Mouse (Mus musculus) testis, postnatal 10 days (tissue): ENCODE results near the gene Cep295.
"Not testable (repeated sequence)": the region's sequence is repeated elsewhere in the genome, so short reads cannot be mapped to it uniquely, and the experiment has no call there.

ENCODE experiments used
- DNase-seq: peaks from one replicate; pipeline ENCODE4 v3.0.0; 2021; ENCODE audit warnings: low spot score

Gene Cep295

DNA sequence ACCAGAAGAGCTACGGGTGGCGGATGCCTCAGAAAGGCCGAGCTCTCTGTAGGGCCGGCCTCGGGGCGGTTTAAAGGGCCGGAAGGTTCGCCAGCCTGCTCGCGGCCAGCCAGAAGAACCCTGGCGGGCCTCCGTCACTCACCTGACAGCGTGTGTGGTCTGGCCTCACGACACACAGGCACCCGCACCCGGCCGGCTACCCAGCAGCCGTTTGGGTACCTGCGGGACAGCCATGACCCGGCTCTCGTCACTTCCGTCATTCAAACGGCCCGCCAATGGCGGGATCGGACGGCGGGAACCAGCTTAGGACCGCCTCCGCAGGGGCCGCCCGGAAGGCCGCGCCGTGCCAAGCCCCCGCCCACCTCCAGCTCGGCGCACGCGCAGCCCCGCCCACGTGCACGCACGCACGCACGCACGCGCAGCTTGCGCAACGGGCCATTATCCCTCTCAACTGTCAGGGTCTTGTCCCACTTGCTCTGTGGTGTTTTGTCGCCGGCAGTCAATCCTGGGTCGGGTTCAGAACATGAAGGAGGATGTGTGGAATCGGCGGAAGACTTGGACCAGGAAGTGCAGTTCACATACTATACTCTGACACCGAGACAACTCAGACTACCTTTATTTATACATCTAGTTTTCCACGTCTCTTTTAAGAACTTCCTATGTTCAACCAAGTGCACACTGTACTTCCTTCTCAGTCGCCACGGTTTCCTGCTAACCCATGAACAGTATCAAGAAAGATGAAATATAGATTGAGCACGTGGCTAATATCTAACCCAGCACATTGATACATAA lies at the start of gene Cep295:
Gene Cep295, minus strand, starts transcription at position 305 of the 792 bp plus-strand sequence.
- DNase-seq = peak; percentile 99

- no peak for DNase-seq
Measured at GRCm38 (mm10) chr9:15397591-15397990, 40.0 kb upstream of the Cep295 start.

DNA sequence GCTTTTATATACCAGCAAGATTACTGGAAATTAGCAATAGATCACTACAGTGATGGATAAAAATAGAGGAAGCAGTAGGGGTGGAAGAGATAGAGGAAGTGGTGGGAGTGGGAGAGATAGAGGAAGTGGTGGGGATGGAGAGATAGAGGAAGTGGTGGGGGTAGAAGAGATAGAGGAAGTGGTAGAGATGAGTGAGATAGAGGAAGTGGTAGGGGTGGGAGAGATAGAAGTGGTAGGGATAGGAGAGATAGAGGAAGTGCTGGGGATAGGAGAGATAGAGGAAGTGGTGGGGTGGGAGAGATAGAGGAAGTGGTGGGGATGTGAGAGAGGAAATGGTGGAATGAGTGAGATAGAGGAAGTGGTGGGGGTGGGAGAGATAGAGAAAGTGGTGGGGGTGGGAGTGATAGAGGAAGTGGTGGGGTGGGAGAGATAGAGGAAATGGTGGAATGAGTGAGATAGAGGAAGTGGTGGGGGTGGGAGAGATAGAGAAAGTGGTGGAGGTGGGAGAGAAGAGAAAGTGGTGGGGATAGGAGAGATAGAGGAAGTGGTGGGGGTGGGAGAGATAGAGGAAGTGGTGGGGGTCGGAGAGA lies 37.9 kb upstream of the Cep295 start:
- DNase-seq = no peak

DNA sequence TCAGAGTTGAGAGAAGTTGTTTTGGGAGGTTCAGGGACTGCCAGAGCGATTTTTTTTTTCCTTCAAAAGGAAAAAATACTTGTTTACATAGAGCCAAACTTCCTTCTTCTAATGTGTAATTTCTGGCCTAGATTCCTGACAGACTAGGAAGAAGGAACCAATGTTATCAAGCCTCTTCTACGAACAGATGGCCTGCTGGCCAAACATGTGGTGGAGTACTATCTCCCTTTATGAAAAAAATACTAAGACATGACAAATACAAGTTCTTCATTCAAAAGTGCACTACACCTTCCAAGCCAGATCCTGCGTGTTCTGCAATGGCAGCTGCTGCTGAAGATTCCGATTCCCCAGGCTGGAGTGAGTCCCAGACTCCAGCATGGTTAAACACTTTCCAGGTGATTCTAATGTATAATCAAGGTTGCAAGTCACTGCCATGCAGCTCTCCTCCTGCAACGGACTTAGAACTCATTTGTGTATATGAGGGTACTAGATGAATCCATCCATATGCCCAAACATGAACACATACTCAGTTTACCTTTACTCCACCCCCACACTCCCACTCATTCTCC lies 29.6 kb upstream of the Cep295 start:
- no peak for DNase-seq

GRCm38 (mm10) chr9:15384266-15384665 lies 26.7 kb upstream of the Cep295 start:
- no peak for DNase-seq

DNA sequence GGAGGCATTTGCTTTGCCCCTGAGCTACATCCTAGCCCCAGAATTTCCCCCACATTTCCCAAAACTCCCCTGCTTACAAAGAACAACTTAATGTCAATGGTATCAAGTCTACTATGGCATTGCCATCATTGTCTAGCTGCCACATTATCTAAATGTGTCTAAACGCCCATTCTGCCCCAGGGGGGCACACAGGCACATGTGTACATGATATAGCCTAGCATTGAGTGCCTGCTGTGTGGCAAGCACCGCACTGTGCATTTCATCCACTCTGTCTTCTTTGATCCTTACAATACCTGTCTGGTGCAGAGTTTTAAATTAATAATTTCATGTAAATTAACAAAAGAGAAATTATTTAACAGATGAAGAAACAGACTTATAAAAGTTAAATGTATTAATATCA lies 8.7 kb upstream of the Cep295 start:
- DNase-seq = no peak

DNA sequence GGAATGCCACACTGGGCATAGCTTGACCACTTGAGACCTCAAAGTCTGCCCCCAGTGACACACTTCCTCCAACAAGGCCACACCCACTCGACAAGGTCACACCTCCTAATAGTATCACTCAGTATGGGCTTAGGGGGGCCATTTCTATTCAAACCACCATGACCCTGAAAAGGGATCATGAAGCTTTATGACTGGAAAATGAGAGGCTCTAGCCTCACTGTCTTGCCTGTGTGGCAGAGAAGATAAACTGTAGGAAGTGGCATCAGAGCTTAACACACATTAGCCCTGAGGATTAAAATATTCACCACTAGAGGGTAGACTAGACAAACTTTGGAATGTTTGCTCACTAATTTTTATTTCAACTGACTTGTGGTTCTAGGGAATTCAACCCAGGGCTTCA lies 8.3 kb upstream of the Cep295 start:
- DNase-seq = no peak

GRCm38 (mm10) chr9:15364843-15365242 lies 7.3 kb upstream of the Cep295 start:
- no peak for DNase-seq

GRCm38 (mm10) chr9:15356916-15357483 lies 588 bp downstream of the Cep295 start:
- DNase-seq = no peak

GRCm38 (mm10) chr9:15349925-15350324 lies 7.7 kb downstream of the Cep295 start:
- DNase-seq = no peak

DNA sequence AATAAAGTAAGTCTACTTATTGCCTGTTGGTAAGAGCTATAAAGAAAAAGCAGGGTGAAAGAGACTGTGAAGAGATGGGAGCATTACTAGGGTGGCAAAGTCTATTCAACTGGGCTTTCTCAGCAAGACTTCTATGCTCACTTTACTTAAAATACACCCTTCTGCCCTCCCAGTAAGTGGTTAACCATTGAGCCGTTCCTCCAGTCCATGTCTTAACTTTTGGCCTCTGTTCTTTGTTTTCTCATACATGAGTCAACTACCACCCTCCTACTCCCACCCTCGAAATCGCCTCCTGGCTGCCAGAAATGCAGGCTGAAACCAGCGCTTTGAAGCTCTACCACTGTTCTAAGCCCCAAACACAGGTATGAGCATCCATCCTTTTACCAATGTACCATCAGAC lies 19.8 kb downstream of the Cep295 start:
- DNase-seq = no peak

GRCm38 (mm10) chr9:15318170-15318742 lies 39.3 kb downstream of the Cep295 start:
- no peak for DNase-seq

DNA sequence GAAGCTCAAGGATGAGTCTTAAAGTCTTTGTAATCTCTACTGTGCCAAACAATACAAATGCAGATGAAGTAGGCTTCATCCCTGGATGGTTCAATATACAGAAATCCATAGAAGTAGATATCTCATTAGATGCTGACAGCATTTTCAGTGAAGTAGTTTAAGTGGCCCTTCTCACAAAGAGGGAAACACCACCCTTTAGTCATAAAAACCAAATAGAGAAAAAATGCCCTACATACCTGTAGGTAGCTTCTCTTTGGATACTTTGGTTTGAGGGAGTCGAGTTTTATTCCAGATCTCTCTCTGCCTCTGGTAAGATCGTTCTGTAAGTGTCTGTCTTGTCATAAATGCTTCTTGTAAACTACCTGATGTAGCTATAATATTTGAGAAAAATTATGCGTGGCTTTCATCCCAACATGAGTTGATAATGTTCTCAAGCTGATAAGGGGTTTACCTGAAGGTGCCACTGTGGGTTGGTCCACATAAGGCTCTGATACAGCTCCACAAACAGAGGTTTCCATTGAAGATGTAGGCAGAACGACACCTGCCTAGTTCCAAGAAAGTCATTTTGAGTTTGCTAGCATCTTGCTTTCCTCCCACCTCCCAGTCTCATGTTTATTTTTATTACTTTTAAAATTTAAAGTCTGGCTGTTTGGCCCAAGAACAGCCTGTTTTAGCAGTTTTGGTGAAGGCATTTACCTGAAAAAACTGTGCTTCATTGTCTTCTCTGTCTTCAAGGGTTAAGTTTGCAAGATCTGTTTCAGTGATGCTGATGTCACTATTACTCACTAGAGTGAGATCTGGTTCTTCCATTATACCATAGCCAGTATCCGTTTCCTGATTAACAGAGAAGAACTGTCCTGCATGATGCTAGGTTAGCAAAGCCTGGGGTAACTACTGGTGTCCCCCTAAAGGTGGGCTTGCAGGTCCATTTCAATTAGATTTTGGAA lies 40.1 kb downstream of the Cep295 start:
- DNase-seq = no peak

DNA sequence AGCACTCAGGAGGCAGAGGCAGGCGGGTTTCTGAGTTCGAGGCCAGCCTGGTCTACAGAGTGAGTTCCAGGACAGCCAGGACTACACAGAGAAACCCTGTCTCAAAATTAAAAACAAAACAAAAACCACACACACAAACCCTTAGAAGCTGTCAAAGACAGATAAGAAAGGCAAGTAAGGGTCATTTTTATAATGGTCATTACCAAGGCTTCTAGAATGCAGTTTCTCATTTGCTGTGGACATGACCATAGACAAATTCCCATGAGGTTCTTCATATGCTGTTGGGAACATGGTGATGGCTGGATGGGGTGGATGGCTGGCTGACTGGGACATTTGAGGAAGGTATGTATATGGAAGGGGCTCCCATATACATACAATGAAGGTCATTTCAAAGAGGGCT lies 41.3 kb downstream of the Cep295 start:
- DNase-seq = not testable (repeated sequence)

- DNase-seq = no peak
Measured at GRCm38 (mm10) chr9:15314619-15315018, 43.0 kb downstream of the Cep295 start.

GRCm38 (mm10) chr9:15313633-15314032 lies 44.0 kb downstream of the Cep295 start:
- no peak for DNase-seq

DNA sequence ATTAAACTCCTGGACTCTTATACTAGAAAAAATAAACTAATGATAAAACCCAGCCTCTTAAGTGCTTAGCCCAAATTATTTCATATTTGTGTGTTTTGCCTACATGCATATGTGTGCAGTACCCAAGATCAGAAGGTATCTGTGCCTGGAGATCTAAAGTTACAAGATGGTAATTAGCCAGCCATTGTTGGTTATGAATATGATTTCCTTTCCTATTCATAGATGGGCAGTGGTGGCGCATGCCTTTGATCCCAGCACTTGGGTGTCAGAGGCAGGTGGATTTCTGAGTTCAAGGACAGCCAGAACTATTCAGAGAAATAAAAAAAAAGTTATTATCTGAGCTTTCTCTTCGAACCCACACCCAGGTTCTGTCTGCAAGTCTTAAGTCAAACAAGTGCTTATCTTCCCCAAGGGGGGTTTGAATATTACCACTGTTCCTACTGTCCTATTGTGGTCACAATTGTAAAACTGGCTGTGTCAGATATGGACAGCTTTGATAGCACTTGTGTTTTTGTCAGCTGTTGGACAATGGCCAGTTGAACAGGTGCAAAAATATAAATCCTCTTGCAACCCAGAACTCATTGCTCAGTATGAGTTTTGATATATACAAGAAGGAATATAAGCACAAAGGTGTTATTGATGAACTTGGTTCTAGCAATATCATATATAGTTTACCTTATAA lies 45.4 kb downstream of the Cep295 start:
- DNase-seq = no peak

DNA sequence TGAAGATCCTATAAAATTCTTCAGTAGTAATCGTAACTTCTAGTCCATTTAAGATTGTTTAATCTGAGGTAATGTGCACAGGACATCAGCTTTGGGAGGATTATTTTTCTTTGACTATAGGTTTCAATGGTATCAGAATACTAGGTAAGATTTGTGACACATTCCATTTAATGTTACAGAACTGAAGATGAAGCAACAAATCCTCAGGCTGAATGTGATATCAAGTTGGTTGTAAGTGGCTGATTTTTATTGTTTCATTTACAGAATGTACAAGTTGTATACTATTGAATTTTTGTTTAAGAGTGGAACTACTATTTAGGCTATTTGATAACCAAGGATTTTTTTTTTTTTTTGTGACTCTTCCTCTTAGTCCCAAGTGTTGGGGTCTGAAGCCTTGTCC lies 47.4 kb downstream of the Cep295 start:
- no peak for DNase-seq

DNA sequence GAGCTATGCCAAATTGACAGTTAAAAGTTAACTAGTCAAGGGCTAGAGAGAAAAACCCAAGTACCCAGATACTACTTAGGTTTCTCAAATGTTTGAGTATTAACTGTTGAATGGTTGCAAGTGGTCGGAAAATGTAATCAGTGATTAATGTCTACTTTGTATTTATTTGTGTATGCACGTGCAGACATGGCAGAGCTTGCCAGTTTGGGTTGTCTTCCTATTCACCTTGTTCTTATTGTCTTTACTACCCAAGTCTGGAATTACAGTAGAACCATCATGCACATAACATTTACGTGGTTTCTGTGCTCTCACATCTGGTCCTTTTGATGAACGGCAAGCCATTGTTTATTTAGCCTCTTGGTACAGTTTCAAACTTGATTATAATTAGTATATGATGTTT lies 48.2 kb downstream of the Cep295 start:
- no peak for DNase-seq

DNA sequence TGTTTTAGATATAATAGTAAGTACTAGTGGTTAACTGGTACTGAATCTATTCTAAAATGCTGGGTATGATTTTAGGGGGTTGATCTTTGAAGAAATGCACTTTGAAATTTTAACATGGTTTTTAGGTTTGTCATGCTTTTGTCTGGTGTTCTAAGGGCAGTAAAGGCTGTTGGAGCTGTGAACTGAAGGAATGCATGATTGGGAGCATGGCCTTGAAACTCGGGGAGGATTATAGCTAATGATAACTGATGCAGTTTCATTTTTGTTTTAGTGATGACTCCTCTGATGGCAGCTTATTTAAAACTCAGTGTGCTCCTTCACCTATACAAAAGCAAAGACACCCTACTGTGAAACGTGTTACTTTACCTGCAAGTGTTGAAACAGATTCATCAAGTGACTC lies 49.3 kb downstream of the Cep295 start:
- no peak for DNase-seq

DNA sequence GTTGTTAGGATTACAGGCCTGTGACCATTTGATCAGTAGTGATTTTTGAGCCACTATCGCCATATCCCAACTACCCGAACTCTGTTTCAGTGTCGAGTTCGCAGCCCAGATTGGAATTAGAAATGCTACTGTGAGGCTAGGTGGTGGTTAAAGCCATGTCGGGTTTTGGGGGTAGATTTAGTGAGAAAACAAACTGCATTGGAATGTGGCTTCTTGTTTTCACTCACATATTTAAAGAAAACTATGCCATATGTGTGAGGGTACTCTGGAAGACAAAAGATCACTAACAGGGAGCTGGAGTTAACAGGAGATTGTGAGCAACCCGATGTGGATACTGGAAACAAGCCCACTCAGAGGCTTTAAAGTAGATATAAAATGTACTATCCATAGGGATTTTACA lies 50.3 kb downstream of the Cep295 start:
- no peak for DNase-seq
